Mouse (Mus musculus): ENCODE results near the gene Golga4. TPM values are rescaled to one million over a fixed set of nuclear protein-coding genes. Genes with fewer than 3 reads are reported as not detected.

The Golga4 gene
- total RNA-seq (2021), result 100 to 1,000 TPM; 110 to 143 TPM
- long read RNA-seq, experiment 1, transcript Golga4-206 (14 exons, 2,858 nt), result major isoform, 22 of 134 reads
- long read RNA-seq, experiment 1, partial matches to known transcripts, result 49 of 134 reads
- long read RNA-seq, experiment 1, other reads (novel, unspliced or antisense), result 63 of 134 reads
- long read RNA-seq, experiment 2, partial matches to known transcripts, result 1 of 6 reads
- long read RNA-seq, experiment 2, other reads (novel, unspliced or antisense), result 5 of 6 reads

DNA sequence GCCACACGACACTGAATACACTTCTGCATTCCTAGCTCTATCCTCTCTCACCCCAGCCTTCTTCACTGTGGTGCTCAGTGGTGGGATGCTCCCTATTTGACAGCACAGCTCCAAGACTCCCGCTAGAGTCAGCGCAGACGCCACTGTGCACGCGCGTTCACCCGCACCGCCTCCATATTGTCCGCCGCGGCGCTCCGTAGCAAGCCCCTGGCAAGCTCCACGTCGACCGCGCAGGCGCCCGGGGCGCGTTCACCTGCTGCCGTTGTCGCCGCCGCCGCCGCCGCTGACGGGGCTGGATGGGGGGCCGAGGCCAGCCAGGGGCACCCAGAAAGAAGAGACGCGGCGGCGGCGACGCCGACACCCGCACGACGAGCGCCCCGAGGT is at the start of gene Golga4:
Gene Golga4 (plus strand): TSS at position 248 of the 384 bp plus-strand sequence.
- DNase-seq, result peak; percentile 95 to 96

DNA sequence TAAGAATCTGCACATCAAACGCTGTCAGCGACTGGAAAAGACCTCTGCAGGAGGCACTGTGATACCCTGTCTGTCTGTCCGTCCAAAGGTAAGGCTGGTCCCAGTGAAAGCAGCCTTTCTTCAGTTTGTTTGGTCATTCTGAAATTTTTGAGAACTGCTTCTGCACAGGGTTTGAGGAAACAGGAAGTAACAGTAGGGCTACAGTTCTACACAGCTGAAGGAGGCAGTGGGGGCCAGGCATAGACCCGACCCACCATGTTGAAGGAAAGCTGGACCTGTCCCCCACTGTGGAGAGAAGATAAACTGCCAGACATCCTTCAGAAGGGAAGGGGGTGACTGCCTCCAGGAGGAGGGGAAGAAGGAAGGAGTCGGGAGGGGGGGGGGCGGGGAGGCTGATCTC is 49.7 kb upstream of the Golga4 start:
- DNase-seq, result no peak

GRCm38 (mm10) chr9:118458039-118458438 is 48.0 kb upstream of the Golga4 start:
- no peak for DNase-seq

DNA sequence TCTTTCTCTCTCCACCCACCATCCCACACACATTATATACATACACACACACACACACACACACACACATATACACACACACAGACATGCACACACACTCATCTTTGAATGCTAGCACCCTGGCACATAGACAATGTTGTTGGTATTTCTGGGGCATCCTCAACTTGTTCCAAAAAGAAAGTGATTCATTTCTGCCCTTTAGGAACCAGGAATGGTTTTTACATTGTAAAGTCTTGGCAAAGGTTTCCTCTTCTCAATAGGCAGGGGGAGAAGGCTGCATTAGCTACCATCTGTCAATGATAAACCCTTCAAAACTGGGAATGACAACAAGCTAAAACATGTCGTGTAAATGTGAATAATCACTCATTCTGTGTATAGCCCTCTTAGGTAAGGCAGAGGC is 42.0 kb upstream of the Golga4 start:
- DNase-seq, result no peak

DNA sequence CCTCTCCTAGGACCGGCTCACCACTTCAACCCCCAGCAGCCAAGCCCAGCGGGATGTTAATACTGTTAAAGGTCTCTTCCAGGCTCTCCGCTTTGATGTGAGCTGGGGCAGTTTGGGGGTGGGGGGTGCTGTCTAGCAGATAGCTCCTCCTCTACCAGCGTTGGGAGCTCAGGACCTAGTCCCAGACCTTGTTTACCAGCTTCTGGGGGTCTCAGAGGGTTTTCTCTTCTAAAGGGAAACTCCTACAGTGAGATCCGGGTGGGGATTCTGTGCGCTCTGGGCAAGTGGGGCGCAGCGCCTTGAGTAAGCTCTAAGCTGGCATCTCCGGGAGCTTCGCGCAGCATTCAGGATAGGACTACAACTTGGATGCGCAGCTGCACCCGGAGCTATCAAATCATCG is 37.8 kb upstream of the Golga4 start:
- no peak for DNase-seq

GRCm38 (mm10) chr9:118469272-118469671 is 36.8 kb upstream of the Golga4 start:
- no peak for DNase-seq

- no peak for DNase-seq
These were observed 34.8 kb upstream of the Golga4 start for GRCm38 (mm10) chr9:118471296-118471695.

- no peak for DNase-seq
These were observed 29.8 kb upstream of the Golga4 start for GRCm38 (mm10) chr9:118476211-118476765.

GRCm38 (mm10) chr9:118476766-118477271 is 29.2 kb upstream of the Golga4 start:
- DNase-seq, result no peak

- DNase-seq, result no peak
These were observed 28.7 kb upstream of the Golga4 start for GRCm38 (mm10) chr9:118477281-118477931.

- no peak for DNase-seq
These were observed 28.1 kb upstream of the Golga4 start, which contains the start of gene Eomes for GRCm38 (mm10) chr9:118477961-118478360. Gene Eomes, plus strand, starts transcription at chr9:118478212.

DNA sequence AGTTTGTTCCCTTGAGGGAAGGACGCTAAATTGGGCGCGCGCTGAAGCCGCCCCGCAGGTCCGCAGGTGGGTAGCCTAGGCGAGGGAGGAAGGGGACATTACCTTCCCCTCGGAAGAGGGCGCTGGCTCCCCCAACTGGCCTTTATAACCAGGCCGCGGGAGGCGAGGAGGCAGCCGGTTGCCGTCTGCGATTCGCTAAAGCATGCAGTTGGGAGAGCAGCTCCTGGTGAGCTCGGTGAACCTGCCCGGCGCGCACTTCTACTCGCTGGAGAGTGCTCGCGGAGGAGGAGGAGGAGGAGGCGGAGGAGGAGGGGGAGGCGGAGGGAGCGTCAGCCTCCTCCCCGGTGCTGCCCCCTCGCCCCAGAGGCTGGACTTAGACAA is 27.6 kb upstream of the Golga4 start:
- DNase-seq, result peak; percentile 45 to 50

DNA sequence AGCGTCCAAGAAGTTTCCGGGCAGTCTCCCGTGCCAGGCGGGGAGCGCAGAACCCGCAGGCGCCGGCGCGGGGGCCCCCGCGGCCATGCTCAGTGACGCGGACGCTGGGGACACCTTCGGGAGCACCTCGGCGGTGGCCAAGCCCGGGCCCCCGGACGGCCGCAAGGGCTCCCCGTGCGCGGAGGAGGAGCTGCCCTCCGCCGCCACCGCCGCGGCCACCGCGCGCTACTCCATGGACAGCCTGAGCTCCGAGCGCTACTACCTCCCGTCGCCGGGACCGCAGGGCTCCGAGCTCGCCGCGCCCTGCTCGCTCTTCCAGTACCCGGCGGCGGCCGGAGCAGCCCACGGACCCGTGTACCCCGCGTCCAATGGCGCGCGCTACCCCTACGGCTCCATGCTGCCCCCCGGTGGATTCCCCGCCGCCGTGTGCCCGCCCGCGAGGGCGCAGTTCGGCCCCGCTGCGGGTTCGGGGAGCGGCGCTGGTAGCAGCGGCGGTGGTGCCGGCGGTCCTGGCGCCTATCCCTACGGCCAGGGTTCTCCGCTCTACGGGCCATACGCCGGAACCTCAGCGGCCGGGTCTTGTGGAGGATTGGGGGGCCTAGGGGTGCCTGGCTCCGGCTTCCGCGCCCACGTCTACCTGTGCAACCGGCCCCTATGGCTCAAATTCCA is 27.1 kb upstream of the Golga4 start:
- DNase-seq, result peak; percentile 61 to 68

DNA sequence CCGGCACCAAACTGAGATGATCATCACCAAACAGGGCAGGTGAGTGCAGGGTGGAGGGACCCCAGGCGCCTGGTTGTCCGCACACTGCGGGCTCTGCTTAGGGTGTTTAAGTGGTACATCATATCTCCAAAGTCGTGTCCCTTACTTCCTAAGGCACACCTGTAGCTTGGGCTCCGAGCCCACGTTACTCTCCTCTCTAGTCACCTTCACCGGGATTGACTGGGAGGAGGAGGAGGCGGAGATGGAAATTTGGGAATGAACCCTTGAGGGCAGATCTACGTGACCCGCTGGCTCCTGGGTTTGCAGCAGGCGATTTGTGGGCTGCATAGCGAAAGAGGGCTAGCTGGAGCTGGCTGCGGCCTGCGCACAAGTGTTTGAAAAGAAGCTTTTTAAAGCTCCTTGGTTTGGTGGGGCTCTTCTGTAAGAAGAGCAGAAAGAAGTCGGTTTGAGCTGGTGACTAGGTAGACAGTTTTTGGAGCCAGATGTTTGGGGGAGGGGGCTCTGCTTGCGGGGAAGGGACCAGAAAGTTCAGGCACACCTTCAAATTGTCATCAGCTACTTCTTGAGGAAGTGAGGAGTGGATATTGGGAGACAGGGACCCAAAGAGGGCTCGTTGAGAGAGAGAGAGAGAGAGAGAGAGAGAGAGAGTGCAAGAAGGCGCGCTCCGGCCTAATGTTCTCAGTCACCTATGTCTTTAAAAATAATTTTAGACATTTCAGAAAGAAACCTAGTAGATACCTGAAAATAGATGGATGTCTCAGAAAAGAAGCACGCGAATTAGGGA is 26.4 kb upstream of the Golga4 start:
- no peak for DNase-seq

DNA sequence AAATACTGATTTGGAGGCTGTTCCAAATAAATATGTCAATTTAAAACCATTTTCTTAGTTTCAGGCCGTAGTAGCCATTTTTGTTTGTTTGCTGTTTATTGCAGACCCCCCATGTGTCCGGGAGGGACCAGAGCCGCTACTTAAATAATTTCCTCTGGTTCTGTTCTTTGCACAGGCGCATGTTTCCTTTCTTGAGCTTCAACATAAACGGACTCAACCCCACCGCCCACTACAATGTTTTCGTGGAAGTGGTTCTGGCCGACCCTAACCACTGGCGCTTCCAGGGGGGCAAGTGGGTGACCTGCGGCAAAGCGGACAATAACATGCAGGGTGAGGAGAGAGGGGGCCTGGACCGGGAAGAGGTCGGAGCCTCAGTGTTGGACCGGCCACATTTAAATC is 25.8 kb upstream of the Golga4 start:
- DNase-seq, result no peak

DNA sequence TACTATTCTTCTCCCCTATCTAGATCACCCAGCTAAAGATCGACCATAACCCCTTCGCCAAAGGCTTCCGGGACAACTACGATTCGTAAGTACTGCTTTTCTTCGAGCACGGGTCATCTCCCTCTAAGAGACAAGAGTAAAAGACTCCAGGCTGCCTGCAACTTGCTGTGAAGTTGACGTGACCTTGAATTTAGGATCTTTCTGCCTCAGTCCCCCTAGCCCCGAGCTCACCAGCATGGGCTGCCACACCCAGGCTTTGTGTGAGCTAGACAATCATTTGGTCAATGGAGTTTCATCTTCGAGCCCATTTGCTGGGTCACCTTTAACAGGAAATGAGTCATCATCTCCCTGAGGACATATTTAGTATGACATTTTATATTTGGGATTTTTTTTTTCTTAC is 23.9 kb upstream of the Golga4 start:
- DNase-seq, result no peak

- DNase-seq, result no peak
These were observed 19.5 kb upstream of the Golga4 start for GRCm38 (mm10) chr9:118486361-118487095.

DNA sequence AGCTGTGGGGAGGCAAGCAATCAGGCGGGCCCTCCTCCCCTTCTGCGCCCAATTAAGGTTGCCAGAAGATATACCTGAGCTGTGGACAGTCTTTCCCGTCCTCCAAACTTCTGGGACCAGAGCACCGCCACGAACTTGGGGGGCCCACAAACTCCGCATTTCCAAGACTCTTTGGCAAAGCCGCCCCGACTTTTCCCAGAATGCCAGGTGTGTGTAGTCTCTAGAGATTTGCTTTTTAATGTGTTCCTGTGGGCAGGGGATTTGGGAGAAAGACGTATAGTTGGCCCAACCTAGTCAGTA is 19.0 kb upstream of the Golga4 start:
- DNase-seq, result no peak

DNA sequence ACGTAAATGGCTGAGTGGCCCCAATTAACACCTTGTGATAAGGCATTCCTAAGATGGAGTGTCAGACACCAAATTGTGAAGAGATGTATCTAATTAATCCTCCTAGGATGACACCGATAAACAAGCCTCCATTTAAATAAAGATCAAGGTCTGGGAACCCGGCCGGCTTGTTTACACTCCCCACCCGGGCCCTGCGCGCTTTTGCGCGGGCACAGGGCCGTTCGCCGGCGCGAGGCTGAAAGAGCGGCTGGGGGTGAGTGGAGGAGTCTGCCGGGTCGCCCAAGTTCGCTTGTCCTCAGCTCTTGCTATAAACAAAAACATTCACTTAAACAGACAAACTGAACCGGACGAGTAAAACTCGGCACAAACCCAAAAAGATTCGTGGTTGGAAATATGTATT is 18.4 kb upstream of the Golga4 start:
- no peak for DNase-seq

DNA sequence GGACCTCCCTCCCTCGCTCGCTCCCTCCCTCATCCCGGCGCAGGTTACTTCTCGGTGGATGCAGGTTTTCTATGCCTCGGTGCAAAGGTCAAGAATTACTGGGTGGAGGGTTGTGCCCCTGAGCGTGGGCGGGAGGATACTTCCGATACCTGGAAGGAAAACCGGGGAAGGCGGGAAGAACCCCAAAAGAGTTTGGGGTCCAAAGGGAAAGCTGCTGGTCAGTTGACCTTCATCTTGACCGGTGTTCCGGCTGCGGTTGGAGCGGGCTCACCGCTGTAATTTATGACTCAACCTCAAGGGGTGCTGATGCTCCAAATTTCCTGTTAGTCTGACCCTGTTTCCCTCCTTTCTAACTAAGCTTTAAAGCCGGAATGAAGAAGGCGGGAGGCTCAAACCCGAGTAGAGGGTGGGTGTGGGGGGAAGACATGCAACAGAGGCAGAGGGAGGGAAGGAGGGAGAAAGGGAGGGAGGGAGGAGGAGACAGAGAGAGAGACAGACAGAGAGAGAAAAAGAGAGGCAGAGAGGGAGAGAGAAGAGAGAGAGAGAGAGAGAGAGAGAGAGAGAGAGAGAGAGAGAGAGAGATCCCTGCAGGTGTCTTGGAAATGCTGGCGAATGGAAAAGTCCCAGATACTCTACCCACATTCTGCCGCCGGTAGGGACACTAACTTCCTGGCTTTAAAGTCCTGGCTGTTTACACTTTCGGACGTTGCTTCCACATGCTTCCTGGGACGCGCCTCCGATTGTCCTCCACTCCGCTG is 17.8 kb upstream of the Golga4 start:
- peak; percentile 60 to 73 for DNase-seq
